Mouse (Mus musculus) limb, embryonic 14.5 days (tissue): ENCODE results near the gene Fras1. TPM values are rescaled to one million over a fixed set of nuclear protein-coding genes. Genes with fewer than 3 reads are reported as not detected.

Experiments used
- ATAC-seq: fragments of 200-750 bp; cut with Nextera tagmentation; 2 replicates; pipeline ENCODE4 v1.8.0; 2017; ENCODE audit warnings: low read depth, moderate number of reproducible peaks, moderate TSS enrichment; ENCODE audit not compliant: low FRiP score
- DNase-seq: peaks from one replicate; pipeline ENCODE4 v3.0.0-alpha.2; 2015; ENCODE audit warnings: low spot score
- H3K27ac ChIP-seq: fragments of 300-500 bp; sonication (generic); replicated peaks from 2 replicates; pipeline ENCODE4 v1.5.1; 2014; ENCODE audit warnings: low read depth, mild to moderate bottlenecking, low read length, moderate library complexity, mixed read lengths
- H3K27me3 ChIP-seq: fragments of 300-500 bp; sonication (generic); 2 replicates; pipeline ENCODE4 v1.6.1; 2014; ENCODE audit warnings: low read length, mixed read lengths; ENCODE audit not compliant: control insufficient read depth, insufficient read depth
- H3K36me3 ChIP-seq: fragments of 300-500 bp; sonication (generic); 2 replicates; pipeline ENCODE4 v1.6.1; 2014; ENCODE audit warnings: mild to moderate bottlenecking, low read length, moderate library complexity, mixed read lengths; ENCODE audit not compliant: control insufficient read depth, insufficient read depth
- H3K4me1 ChIP-seq: fragments of 300-500 bp; sonication (generic); 2 replicates; pipeline ENCODE4 v1.6.1; 2014; ENCODE audit warnings: antibody characterized with exemption, low read length, mixed read lengths; ENCODE audit not compliant: control insufficient read depth, insufficient read depth
- H3K4me2 ChIP-seq: fragments of 300-500 bp; sonication (generic); replicated peaks from 2 replicates; pipeline ENCODE4 v1.6.1; 2014; ENCODE audit warnings: low read depth, mild to moderate bottlenecking, low read length, moderate library complexity; ENCODE audit not compliant: severe bottlenecking
- H3K4me3 ChIP-seq: fragments of 300-500 bp; sonication (generic); replicated peaks from 2 replicates; pipeline ENCODE4 v1.5.1; 2014; ENCODE audit warnings: low read length
- H3K9ac ChIP-seq: fragments of 300-500 bp; sonication (generic); 2 replicates; pipeline ENCODE4 v1.6.1; 2014; ENCODE audit warnings: mild to moderate bottlenecking, low read depth, low read length, moderate library complexity; ENCODE audit not compliant: severe bottlenecking
- H3K9me3 ChIP-seq: fragments of 300-500 bp; sonication (generic); 2 replicates; pipeline ENCODE4 v1.6.1; 2016; ENCODE audit warnings: low read length; ENCODE audit not compliant: control insufficient read depth
- POLR2A ChIP-seq: fragments of 200-500 bp; IDR thresholded peaks from 2 replicates; pipeline ENCODE4 v1.8.0; 2012; ENCODE audit warnings: inconsistent platforms, mild to moderate bottlenecking, moderate library complexity, borderline replicate concordance; ENCODE audit not compliant: insufficient read depth, insufficient read length; ENCODE audit errors: extremely low read depth
- WGBS: fragments of 180-500 bp; shearing (Covaris S2); extraction: QIAGEN DNeasy Blood & Tissue Kit; methylation state at CpG from one replicate; pipeline ENCODE4 v1.1.7; 2014; 5-methylcytosine and 5-hydroxymethylcytosine counted together
- polyA plus RNA-seq, 2 experiments: library from polyadenylated mRNA; depleted of rRNA in 1 of 2; stranded (reverse) in 1 of 2; unstranded in 1 of 2; fragments of >200 nt; fragmentation: Nextera tagmentation in 1 of 2; extraction: Ambion mirVana in 1 of 2; gene quantifications; 2 replicates each; pipeline versions ENCODE4 v1.2.1 to v1.2.3; 2012 to 2014

The Fras1 gene
- polyA plus RNA-seq, 2 experiments, result 10.5 to 30.5 TPM

- TF ChIP-seq POLR2A, result no peak
- Histone ChIP-seq H3K4me3 (no peak overlapping the region), H3K36me3 (no peaks in the 10 kb centered on the region), H3K27ac (no peak overlapping the region), H3K4me2 (no peak overlapping the region), H3K9me3 (no peaks in the 10 kb centered on the region), H3K4me1 (no peaks in the 10 kb centered on the region), H3K9ac (no peak overlapping the region), H3K27me3 (no peaks in the 10 kb centered on the region)
- 69% methylated on average over 4 of the region's 4 CpGs for WGBS
- DNase-seq (no peak), ATAC-seq (no peak)
Observed at GRCm38 (mm10) chr5:96459605-96460004, 85.8 kb downstream of the Fras1 start.

GRCm38 (mm10) chr5:96462197-96462596, 88.4 kb downstream of the Fras1 start:
- no peak overlapping the region for H3K9ac ChIP-seq
- no peaks in the 10 kb centered on the region for H3K9me3 ChIP-seq
- no peak for DNase-seq
- ATAC-seq, result no peak
- no peak overlapping the region for H3K4me2 ChIP-seq
- WGBS, result 94% methylated on average over 2 of the region's 2 CpGs
- TF ChIP-seq POLR2A, result no peak
- H3K27ac ChIP-seq, result no peak overlapping the region
- H3K27me3 ChIP-seq, result no peaks in the 10 kb centered on the region
- no peaks in the 10 kb centered on the region for H3K36me3 ChIP-seq
- H3K4me3 ChIP-seq, result no peak overlapping the region
- H3K4me1 ChIP-seq, result no peaks in the 10 kb centered on the region

- Histone ChIP-seq H3K4me2 (no peak overlapping the region), H3K27ac (no peak overlapping the region), H3K9me3 (no peaks in the 10 kb centered on the region), H3K27me3 (no peaks in the 10 kb centered on the region), H3K4me3 (no peak overlapping the region), H3K36me3 (no peaks in the 10 kb centered on the region), H3K4me1 (no peaks in the 10 kb centered on the region), H3K9ac (no peak overlapping the region)
- ATAC-seq (no peak), DNase-seq (no peak)
- WGBS, result 28% methylated on average over 7 of the region's 7 CpGs
- TF ChIP-seq POLR2A, result no peak
Observed at GRCm38 (mm10) chr5:96466461-96466860, 92.7 kb downstream of the Fras1 start.

- no peaks in the 10 kb centered on the region for H3K36me3 ChIP-seq
- H3K4me1 ChIP-seq, result no peaks in the 10 kb centered on the region
- no peaks in the 10 kb centered on the region for H3K9me3 ChIP-seq
- no peak for ATAC-seq
- H3K4me2 ChIP-seq, result no peak overlapping the region
- no peak for TF ChIP-seq POLR2A
- H3K4me3 ChIP-seq, result no peak overlapping the region
- no peak overlapping the region for H3K27ac ChIP-seq
- WGBS, result 34% methylated on average over 3 of the region's 3 CpGs
- no peak for DNase-seq
- H3K27me3 ChIP-seq, result no peaks in the 10 kb centered on the region
- H3K9ac ChIP-seq, result no peak overlapping the region
Observed at GRCm38 (mm10) chr5:96471995-96472394, 98.2 kb downstream of the Fras1 start.

- WGBS, result 85% methylated on average over 3 of the region's 3 CpGs
- DNase-seq (no peak), ATAC-seq (no peak)
- no peak for TF ChIP-seq POLR2A
- H3K36me3 ChIP-seq, result no peaks in the 10 kb centered on the region
- no peaks in the 10 kb centered on the region for H3K4me1 ChIP-seq
- H3K27ac ChIP-seq, result no peak overlapping the region
- no peak overlapping the region for H3K4me3 ChIP-seq
- H3K27me3 ChIP-seq, result no peaks in the 10 kb centered on the region
- H3K9me3 ChIP-seq, result no peaks in the 10 kb centered on the region
- no peak overlapping the region for H3K9ac ChIP-seq
- no peak overlapping the region for H3K4me2 ChIP-seq
Observed at GRCm38 (mm10) chr5:96475488-96475887, 101.7 kb downstream of the Fras1 start.

- ATAC-seq (no peak), DNase-seq (no peak)
- Histone ChIP-seq H3K27ac (no peak overlapping the region), H3K36me3 (no peaks in the 10 kb centered on the region), H3K4me3 (no peak overlapping the region), H3K9me3 (no peaks in the 10 kb centered on the region), H3K4me1 (no peaks in the 10 kb centered on the region), H3K27me3 (no peaks in the 10 kb centered on the region), H3K4me2 (no peak overlapping the region), H3K9ac (no peak overlapping the region)
- TF ChIP-seq POLR2A, result no peak
Observed at GRCm38 (mm10) chr5:96479003-96479402, 105.2 kb downstream of the Fras1 start.
